Mouse (Mus musculus): ENCODE data around the gene Trmu.
"Not testable (repeated sequence)": the region's sequence is repeated elsewhere in the genome, so short reads cannot be mapped to it uniquely, and the experiment has no call there.

The Trmu gene

GRCm38 (mm10) chr15:85878848-85879497 lies at the start of gene Trmu:
TSS of gene Trmu (plus strand) at chr15:85879312.
- peak; percentile 91 for DNase-seq (ENCODE audit: low read depth)

DNA sequence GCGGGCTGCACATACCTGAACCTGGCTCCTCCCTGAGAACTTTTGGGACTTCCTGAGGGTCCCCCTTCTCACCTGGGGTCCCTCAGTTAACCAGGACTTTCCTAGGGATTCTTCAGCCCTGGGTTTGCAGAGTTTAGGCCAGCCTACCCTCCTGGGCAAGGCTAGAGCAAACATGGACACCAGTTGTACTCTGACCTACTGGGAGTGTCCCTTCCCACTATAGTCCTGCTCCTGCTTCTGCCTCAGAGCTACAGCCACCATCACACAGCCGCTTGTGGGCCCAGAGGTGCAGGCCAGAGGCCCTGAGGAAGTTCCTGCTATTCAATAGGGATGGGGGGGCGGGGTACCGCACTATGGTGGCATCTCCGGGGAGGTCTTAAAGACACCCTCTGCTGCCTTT lies 49.6 kb upstream of the Trmu start:
- DNase-seq (ENCODE audit: low read depth) = no peak

GRCm38 (mm10) chr15:85831954-85832590 lies 47.0 kb upstream of the Trmu start, which contains the start of gene Ttc38:
TSS of gene Ttc38 (plus strand) at chr15:85832306.
- no peak for DNase-seq (ENCODE audit: low read depth)

DNA sequence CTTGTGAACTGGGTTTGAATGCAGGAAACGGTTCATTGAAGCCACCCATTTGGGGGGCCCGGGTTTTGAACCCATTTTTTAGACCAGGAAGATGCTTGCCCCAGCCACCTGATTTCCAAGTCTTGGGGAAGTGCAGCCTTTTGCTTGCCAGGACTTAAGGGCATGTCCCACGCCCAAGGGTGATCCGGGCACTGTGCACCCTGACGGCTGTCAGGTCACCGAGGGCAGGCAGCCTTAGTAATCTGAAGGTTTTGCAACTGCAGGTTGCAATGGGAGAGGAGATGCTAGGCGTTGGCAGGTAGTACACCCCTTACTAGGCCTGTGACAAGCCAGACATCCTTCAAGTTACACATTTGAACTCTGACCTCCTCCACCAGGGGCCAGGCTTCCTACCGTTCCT lies 46.5 kb upstream of the Trmu start:
- DNase-seq (ENCODE audit: low read depth) = no peak

GRCm38 (mm10) chr15:85835335-85835734 lies 43.8 kb upstream of the Trmu start:
- peak; percentile 21 for DNase-seq (ENCODE audit: low read depth)

DNA sequence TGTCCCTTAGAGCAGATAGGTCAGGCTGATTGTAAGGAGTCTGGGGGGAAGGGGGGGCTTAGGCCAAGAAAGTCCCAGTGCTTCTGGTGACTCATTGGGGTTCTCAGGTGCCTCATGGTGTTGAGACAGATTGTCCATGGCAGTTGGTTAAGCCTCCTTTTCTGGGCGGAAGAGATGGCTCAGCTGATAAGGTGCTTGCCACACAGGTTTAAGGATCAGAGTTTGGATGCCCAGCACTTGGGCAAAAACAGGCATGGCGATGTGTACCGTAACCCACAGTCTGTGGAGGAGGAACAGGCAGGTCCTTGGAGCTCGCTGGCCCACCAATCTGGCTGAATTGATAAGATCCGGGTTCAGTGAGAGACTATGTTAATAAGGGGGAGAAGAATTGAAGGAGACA lies 42.2 kb upstream of the Trmu start:
- no peak for DNase-seq (ENCODE audit: low read depth)

DNA sequence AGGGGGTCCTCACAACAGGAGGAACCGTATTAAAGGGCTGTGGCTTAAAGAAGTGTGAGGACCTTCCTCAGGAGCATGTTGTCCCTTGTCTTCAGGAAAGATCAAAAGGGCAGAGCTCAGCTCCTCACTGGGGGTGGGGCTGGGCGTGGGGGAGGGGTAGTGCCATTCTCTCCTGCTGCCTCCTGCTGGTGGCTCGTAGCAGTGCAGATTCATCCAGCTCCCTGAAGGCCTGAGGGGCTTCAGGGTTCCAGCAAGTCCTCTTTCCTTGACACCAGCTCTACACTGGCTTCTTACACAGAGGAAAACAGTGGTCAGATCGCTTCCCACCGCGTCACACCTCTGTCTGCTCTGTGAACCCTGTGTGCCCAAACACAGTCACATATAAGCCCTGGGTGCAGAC lies 38.1 kb upstream of the Trmu start:
- DNase-seq (ENCODE audit: low read depth) = no peak

DNA sequence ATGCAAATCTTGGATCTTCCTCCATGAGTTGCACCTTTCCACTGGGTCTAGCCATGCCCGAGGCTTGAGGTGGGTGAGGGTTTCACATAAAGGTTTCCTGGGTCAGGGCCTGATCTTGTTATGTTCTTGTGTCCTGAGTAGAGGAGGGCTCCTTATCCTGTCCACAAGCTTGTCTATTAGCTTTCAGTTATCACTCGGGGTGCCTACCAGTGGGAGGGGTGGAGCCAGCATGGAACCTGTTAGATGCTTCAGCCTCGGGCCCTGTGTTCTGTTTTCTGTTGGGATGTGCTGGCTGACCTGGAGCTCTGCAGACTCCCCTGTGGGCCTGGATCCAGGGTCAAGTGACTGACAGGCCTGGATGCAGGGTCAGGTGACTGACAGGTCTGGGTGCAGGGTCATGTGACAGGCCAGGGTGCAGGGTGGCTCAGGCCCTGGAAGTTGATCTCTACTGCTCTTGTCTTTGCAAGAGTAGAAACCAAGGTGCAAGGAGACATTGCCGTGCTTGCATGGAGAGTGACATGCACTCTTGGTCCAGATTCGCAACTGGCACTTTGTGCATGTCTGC lies 37.2 kb upstream of the Trmu start:
- no peak for DNase-seq (ENCODE audit: low read depth)

DNA sequence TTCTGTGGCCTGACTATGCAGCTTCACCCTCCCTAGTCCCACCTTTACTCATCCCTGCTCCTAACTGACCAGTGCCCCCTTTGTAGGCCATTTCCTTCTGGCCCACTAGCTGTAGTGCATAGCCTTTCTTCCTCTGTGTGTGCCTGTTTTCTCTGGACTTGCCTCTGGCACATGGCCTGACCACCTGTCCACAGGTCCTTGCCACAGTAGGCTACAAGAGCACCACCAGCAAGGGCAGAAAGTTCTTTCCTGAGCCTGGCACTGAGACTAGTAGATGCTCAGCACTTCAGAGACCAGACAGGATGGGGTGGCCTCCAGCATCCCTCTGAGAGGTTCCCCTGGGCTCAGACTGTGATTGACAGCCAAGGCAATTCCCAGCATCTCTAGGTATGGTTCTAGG lies 34.0 kb upstream of the Trmu start:
- no peak for DNase-seq (ENCODE audit: low read depth)

GRCm38 (mm10) chr15:85851656-85852392 lies 27.3 kb upstream of the Trmu start:
- DNase-seq (ENCODE audit: low read depth) = peak; percentile 62

DNA sequence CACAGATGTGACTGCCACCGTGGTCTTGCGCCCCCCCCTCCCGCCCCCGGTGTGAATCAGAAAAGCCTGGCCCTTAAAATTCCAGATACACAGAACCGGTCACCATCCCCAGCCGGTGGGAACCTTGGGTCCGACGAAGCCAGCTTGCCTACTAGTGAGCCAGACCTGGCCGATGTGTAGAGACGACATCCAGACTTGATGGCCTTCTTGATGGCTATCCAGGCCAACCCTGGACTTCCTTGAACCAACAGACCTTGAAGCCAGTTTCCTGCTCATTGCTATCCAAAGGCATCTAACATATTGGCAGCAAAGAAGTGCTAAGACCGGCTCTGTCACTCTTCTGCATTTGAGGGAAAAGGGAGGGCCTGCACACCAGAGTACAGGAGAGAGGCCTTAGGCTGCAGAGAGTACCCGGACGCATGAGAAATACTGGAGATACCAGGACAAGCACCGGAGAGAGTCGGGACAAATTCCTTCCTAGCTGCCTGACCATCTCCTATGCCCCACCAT lies 20.1 kb upstream of the Trmu start:
- no peak for DNase-seq (ENCODE audit: low read depth)

GRCm38 (mm10) chr15:85859490-85860031 lies 19.6 kb upstream of the Trmu start, which contains the start of gene Gtse1:
TSS of gene Gtse1 (plus strand) at chr15:85859745.
- DNase-seq (ENCODE audit: low read depth) = peak; percentile 98

GRCm38 (mm10) chr15:85865913-85866312 lies 13.2 kb upstream of the Trmu start:
- DNase-seq (ENCODE audit: low read depth) = not testable (repeated sequence)

DNA sequence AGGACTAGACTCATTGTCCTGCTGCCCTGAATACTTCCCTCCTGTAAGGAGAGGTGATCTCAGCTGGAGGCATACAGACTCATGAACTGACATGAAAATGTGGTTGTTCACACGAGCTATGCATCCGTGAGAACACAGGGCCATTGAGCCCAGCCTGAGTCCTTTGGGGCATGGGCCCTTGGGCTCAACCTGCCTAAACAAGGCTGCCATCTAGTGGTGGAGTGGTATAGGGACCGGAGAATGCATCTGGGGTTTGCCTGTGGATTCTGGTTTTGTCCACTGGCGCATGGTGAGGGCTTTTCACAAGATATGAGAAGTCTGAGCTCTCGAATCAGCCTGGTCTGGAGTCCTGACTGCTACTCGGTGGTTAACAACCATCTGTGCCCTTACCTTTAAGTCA lies 11.4 kb upstream of the Trmu start:
- DNase-seq (ENCODE audit: low read depth) = peak; percentile 73

DNA sequence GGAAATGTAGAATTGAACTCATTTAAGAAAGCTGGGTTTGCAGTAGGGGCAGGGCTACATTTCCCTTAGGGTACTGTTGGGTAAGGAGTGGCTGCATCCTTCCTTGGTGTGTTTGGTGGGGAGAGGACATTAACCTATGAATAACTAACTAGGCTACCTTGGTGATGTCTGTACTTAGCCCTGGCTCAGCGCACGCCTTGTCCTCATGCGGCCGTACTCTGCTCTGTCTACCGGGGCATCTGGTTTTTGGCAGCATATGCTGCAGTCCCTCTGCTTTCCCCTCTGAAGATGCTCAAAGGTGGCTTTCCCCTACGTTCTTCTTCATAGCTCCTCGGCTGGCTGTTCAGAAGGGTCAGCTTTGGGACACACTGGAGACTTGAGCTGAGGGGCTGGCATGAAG lies 1.8 kb upstream of the Trmu start:
- DNase-seq (ENCODE audit: low read depth) = no peak

DNA sequence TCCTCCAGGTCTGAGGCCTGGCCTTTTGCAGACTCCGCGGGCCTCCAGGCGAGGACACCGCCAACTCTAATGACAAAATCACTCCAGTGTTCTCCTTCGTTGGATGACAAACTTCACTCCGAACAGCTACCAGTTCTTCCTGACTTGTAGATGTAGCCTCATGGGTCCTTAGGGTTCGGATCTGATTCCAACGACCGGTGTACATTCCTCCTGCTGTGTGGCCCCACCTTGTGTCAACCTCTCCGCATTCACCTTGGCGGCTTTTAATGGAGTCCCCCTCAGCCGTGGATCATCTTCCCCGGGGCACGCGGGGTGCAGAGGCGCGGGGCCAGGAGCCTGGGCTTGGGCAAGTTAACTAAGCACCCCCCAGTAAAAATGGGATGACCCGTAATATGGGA lies 385 bp downstream of the Trmu start:
- DNase-seq (ENCODE audit: low read depth) = no peak

DNA sequence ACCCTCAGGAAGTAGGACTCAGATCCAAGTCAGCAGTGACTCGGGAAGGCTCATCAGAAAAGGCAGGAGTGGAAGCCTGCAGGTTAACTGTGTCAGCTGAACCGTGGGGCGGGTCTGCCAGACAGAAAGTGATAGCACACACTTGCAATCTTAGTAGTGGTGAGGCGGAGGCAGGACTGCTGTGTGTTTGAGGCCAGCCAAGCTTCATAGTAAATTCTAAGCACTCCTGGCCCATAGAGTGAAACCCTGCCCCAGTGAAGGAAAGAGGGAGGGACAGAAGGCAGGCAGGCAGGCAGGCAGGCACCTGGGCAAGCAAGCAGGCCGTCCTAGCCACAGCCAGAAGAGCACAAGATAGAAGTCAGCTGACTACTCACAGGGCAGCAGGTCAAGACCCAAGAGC lies 6.5 kb downstream of the Trmu start:
- no peak for DNase-seq (ENCODE audit: low read depth)

DNA sequence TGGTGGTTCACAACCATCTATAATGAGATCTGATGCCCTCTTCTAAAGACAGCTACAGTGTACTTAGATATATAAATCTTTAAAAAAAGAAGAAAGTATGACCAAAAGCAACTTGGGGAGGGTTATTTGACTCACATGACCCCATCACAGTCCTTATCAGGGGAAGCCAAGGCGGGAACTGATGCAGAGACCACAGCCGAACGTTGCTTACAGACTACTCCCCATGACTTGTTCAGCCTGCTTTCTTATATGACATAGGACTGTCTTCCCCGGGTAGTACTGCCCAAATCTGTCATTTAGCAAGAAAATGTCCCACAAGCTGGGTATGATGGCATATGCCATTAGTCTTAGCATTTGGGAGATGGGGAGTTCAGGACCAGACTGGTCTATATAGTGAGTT lies 10.1 kb downstream of the Trmu start:
- no peak for DNase-seq (ENCODE audit: low read depth)

- DNase-seq (ENCODE audit: low read depth) = no peak
Observed at GRCm38 (mm10) chr15:85891971-85892370, 12.9 kb downstream of the Trmu start.

- no peak for DNase-seq (ENCODE audit: low read depth)
Observed at GRCm38 (mm10) chr15:85892498-85893118, 13.5 kb downstream of the Trmu start.

- DNase-seq (ENCODE audit: low read depth) = no peak
Observed at GRCm38 (mm10) chr15:85893871-85894270, 14.8 kb downstream of the Trmu start.

DNA sequence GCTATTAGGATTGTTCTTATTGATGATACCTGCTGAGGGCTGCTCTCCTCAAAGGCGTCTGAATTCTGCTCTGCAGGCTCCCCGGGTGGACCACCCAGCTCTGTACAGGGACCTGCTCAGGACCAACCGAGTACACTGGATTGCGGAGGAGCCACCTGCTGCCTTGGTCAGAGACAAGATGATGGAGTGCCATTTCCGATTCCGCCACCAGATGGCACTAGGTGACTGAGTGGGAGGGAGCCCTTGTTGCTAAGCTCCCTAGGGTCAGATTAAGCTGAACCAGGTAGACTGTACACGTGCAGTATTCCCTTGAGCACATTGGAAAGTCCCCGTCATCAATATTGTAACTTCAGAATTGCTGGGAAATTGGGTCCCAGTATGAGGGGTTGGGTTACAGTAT lies 17.2 kb downstream of the Trmu start:
- peak; percentile 77 for DNase-seq (ENCODE audit: low read depth)
